Mouse (Mus musculus): ENCODE data around the gene Inpp5a.

DNA sequence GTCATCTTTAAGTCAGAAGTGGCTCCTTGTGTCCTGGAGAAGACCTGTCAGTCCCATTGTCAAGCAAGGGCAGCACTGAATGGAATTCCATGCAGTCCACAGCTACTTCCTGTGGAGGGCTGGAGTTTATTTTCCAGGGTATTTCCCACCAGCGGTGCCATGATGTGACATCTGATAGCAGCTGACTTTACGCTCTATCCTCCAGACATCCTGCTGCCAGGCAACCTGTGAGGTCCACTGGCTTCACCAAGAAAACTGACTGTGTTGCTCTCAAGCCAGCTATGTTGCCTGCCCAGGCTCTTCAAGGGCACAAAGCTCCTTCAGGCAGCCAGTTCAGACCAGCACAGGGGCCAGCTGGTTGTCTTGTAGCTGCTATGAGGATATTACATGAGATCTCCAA lies 79.5 kb downstream of the Inpp5a start:
- no peak for TF ChIP-seq POLR2A (IDR thresholded peaks at IDR 0.05; ENCODE audit: control insufficient read depth, low read depth, low read length)
- TF ChIP-seq CTCF (IDR thresholded peaks at IDR 0.05; ENCODE audit: control insufficient read depth, insufficient read depth, insufficient replicate concordance, low read depth, low read length) = no peak
